Mouse (Mus musculus) gastrocnemius, adult 18-20 months (tissue): Measurements from ENCODE around the gene Apbb2. TPM values are rescaled to one million over a fixed set of nuclear protein-coding genes. Genes with fewer than 3 reads are reported as not detected.

Experiments used
- DNase-seq: peaks from one replicate; pipeline ENCODE4 v3.0.0; 2021; ENCODE audit warnings: low spot score
- total RNA-seq, 2 experiments: library from RNA; stranded (reverse); gene quantifications; 2 replicates each; pipeline ENCODE4 v1.2.3; 2021

Gene Apbb2
- total RNA-seq, 2 experiments from 2014 or later: 37.4 to 40.4 TPM

DNA sequence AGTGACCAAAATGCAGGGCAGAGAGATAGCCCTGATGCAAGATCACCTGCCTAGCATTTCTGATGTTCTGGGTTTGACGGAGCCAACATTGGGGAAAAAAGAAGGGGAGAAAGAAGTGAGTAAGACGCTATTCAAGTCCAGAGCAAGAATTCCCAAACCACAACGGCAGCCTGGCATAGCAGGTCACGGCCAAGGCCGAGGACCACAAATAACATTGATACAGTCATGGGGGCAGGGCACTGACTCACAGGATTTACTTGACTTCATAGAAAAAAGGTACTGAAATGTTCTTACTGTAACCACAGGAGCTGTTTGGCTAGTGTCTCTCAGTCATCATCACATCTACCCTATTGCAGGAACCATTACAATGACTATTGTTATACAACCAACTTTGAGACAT is 68.3 kb downstream of the Apbb2 start:
- no peak for DNase-seq

- no peak for DNase-seq
Observed at GRCm38 (mm10) chr5:66549691-66550090, 68.9 kb downstream of the Apbb2 start.

- peak; percentile 52 for DNase-seq
Observed at GRCm38 (mm10) chr5:66546969-66547511, 71.5 kb downstream of the Apbb2 start.

DNA sequence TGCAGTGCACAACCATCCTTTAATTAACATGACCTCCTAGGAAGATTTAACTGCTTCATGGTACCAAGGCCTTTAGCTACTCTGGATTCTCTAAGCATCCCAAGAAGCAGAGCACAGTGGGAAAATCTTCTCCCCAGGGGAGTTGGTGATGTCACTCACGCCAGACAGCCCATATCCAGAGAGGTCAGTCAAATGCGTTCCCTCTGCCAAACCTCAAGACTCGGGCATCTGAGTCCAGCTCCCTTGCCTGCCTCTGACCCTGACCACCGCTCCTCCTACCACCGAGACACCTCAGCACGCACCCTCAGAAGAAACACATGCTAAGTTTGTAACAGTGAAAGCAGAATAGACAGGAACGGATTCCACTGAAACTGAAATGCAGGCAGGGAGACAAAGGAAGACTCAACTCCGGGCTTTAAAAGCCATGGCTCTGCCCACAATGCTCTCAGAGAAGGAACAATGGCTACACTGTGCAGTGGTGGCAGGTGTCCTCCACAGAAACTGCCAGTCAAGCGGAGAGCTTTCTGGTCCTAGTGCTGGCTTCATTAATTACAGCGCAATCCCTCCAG is 72.9 kb downstream of the Apbb2 start:
- no peak for DNase-seq

- DNase-seq: peak; percentile 61
Observed at GRCm38 (mm10) chr5:66543761-66544160, 74.8 kb downstream of the Apbb2 start.

GRCm38 (mm10) chr5:66543344-66543743 is 75.2 kb downstream of the Apbb2 start:
- DNase-seq: no peak

GRCm38 (mm10) chr5:66542521-66542920 is 76.1 kb downstream of the Apbb2 start:
- no peak for DNase-seq

DNA sequence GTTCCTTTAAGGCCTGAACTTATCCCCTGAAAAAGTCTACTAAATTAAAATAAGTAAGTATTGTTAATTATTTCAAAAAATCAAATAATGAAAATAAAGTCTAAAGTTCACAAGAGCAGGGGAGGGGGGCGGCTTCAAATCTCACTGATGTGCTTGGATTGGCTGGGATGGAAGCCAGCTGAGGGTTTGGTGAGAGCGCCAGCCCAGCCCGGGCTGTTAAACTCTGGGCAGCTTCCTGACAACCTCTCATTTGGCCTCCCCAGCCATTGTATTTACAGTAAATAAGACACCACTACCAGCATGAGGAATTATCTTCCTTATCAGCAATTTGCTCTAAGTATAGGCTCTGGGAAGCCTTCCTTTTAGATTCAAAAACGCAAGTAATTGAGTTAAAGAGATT is 77.2 kb downstream of the Apbb2 start:
- DNase-seq: no peak

- DNase-seq: no peak
Observed at GRCm38 (mm10) chr5:66540246-66540645, 78.3 kb downstream of the Apbb2 start.

GRCm38 (mm10) chr5:66537811-66538210 is 80.8 kb downstream of the Apbb2 start:
- DNase-seq: peak; percentile 24

DNA sequence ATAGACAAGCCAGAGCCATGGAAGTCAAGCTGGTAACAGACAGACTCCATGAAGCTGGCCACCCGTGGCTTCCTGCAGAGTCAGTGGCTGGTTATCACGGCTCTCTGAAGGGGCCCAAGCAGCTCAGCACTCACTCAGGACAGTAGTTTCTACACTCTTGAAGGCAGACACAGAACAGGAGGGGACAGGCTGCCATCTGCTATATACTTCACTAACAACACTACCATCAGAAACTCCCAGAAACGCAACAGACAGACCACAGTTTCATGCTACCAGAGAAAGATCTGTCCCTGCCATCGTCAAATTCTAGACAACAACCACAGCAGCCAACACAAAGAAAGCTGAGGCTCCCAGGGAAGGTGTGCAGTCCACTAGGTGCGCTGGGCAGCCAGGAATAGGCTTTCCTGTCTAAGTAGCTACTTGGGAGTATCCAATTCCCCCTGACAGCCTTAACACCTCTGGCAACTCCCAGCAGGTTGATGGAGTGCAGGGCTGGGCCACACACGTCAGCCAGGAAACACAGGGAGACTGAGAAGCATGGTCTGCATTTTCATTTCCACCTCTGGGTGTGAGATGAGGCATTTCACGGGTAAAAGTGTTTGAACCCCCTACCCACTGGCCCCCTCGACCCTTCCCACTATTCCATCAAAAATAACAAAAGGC is 81.8 kb downstream of the Apbb2 start:
- no peak for DNase-seq

GRCm38 (mm10) chr5:66535566-66536236 is 82.9 kb downstream of the Apbb2 start:
- no peak for DNase-seq

GRCm38 (mm10) chr5:66533711-66534425 is 84.7 kb downstream of the Apbb2 start:
- no peak for DNase-seq

DNA sequence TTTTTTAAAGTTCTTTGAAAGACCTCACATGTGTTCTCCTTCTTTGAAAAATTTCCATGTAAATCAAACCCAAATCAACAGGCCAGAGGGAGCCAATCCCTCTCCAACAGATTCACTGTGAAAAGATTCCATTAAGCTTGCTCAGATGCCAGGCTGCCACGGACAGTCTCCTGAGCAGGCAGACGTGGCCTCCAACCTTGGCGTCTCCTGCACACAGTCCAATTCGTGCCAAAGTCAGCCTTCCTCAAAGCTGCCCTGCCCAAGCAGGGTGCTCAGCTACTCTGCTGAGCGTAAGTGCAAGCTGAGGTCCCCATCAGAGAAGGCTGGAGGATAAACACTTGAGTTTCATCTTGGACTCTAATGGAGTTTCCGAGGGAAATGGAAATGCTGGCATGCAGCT is 85.8 kb downstream of the Apbb2 start:
- DNase-seq: no peak

DNA sequence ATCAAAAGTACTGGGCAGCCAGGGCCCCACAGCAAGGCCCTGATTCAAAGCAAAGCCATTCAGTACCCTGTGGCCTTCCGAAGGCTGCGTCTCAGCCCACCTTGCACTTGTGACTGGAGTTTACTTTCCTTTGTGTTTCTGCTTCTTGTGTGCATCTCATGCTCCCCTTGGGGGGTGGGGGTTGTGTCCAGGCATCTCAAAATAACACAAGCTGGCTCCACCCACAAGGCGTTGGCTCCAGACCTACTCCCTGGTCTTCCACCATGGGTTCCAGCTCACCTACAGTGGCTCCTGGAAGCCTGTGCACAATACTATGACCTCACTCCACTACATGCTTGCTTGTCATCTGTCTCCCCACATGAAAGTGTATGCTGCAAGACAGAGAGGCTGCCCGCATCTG is 88.2 kb downstream of the Apbb2 start:
- no peak for DNase-seq

DNA sequence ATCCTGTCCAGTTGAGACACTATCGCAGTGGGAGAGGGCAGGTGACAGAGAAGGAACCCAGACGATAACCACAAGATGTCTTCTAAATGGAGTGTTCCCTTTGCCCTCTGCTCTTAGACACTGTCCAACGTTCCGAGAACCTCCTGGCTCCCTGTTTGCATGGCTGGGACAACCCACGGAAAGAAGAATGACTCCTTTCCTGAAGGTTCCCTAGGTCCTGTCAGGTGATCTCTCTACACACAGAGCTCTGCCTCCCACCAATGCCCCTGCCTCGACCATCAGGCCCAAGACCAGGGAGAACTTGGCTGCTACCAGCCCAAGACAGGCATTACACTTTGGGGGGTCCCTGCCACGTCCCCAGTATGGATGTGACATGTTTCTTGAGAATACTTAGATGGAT is 89.0 kb downstream of the Apbb2 start:
- no peak for DNase-seq

GRCm38 (mm10) chr5:66528567-66528966 is 90.0 kb downstream of the Apbb2 start:
- no peak for DNase-seq

GRCm38 (mm10) chr5:66527090-66527489 is 91.5 kb downstream of the Apbb2 start:
- no peak for DNase-seq

DNA sequence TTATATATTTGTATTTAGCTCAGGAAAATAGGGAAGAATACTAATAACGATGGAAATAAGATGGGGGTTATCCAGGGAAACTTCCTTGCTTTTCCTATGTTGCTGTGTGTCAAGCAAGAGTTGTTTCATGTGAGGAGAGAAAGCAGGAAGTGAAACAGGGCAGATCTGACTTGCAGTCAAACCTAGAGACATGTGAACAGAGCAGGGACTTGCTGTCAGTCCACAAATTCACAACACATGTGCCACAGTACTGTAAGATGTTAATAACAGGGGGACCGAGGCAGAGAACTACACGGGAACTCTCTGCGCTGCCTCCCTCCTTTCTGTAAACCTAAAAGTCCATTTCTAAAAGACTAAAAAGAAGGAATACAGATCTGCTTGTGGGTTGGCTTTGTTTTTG is 93.6 kb downstream of the Apbb2 start:
- DNase-seq: no peak

DNA sequence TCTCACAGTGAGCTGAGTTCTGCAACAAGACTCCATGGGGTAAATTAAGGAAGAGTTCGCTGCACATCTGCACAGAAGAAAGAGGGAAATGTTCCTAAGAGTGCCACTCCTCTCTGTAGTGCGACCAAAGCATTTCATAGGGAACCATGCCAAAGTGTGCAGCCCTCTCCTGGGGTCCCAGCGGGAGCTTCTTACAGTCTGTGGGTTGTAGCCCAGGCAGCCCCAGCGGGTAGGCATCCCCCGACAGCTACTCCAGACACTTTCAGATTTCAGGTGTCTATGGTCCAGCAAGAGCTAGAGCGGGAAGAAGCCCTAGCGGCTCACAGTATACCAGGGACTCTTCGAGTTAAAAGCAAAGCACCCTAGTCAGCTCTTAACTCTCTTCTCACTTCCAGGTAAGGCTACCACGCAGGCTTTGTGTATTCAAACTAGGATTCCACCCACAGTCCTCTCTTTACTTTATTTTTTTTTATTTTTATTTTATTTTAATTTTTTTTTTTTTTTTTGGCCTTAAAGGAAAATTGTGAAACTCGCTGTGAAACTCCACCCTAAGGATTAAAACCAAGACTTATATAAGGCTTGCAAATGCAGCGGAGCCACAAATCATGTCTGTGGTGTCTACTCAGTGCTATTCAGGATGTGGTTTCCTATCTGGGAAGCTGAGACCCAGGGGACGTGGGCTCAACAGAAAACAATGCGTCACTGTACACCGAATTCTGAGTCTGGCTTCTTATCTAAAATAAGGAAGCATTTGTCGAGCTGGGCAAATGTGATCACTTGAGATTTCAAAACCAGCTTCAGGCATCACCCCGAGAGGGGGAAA is 94.7 kb downstream of the Apbb2 start:
- DNase-seq: no peak

- DNase-seq: no peak
Observed at GRCm38 (mm10) chr5:66521250-66521649, 97.3 kb downstream of the Apbb2 start.
